Mouse (Mus musculus) hindbrain, embryonic 11.5 days (tissue): ENCODE measurements at regions not wholly inside any gene's neighbourhood (a gene's known extent, or its start where the extent isn't known, plus 50 kb on each side); places are given as distances from the start of the nearest gene placed in this dataset.
"Not testable (repeated sequence)": the region's sequence is repeated elsewhere in the genome, so short reads cannot be mapped to it uniquely, and the experiment has no call there.

Experiments
- ATAC-seq: fragments of 200-750 bp; cut with Nextera tagmentation; 2 replicates; pipeline ENCODE4 v1.8.0; 2017; ENCODE audit warnings: mild to moderate bottlenecking, moderate TSS enrichment, moderate library complexity; ENCODE audit not compliant: low FRiP score
- DNase-seq: peaks from one replicate; pipeline ENCODE4 v3.0.0-alpha.2; 2015; ENCODE audit warnings: low spot score
- H3K27ac ChIP-seq: fragments of 300-500 bp; sonication (generic); 2 replicates; pipeline ENCODE4 v1.5.1; 2014; ENCODE audit warnings: mild to moderate bottlenecking, low read depth, low read length
- H3K27me3 ChIP-seq: fragments of 300-500 bp; sonication (generic); 2 replicates; pipeline ENCODE4 v1.6.1; 2014; ENCODE audit warnings: mild to moderate bottlenecking, low read length, moderate library complexity, mixed read lengths; ENCODE audit not compliant: control insufficient read depth, insufficient read depth
- H3K36me3 ChIP-seq: fragments of 300-500 bp; sonication (generic); 2 replicates; pipeline ENCODE4 v1.6.1; 2014; ENCODE audit warnings: mild to moderate bottlenecking, low read length, moderate library complexity, mixed read lengths; ENCODE audit not compliant: control insufficient read depth, insufficient read depth
- H3K4me1 ChIP-seq: fragments of 300-500 bp; sonication (generic); replicated peaks from 2 replicates; pipeline ENCODE4 v1.6.1; 2014; ENCODE audit warnings: low read length, mixed read lengths; ENCODE audit not compliant: control insufficient read depth, insufficient read depth
- H3K4me2 ChIP-seq: fragments of 300-500 bp; sonication (generic); replicated peaks from 2 replicates; pipeline ENCODE4 v1.6.1; 2014; ENCODE audit warnings: mild to moderate bottlenecking, low read depth, low read length
- H3K4me3 ChIP-seq: fragments of 300-500 bp; sonication (generic); 2 replicates; pipeline ENCODE4 v1.5.1; 2014; ENCODE audit warnings: low read depth, low read length
- H3K9ac ChIP-seq: fragments of 300-500 bp; sonication (generic); 2 replicates; pipeline ENCODE4 v1.6.1; 2014; ENCODE audit warnings: low read depth, low read length
- H3K9me3 ChIP-seq: fragments of 300-500 bp; sonication (generic); 2 replicates; pipeline ENCODE4 v1.6.1; 2016; ENCODE audit warnings: low read length; ENCODE audit not compliant: control insufficient read depth
- WGBS: fragments of 180-500 bp; shearing (Covaris S2); extraction: QIAGEN DNeasy Blood & Tissue Kit; methylation state at CpG from one replicate; pipeline ENCODE4 v1.1.7; 2014; 5-methylcytosine and 5-hydroxymethylcytosine counted together

DNA sequence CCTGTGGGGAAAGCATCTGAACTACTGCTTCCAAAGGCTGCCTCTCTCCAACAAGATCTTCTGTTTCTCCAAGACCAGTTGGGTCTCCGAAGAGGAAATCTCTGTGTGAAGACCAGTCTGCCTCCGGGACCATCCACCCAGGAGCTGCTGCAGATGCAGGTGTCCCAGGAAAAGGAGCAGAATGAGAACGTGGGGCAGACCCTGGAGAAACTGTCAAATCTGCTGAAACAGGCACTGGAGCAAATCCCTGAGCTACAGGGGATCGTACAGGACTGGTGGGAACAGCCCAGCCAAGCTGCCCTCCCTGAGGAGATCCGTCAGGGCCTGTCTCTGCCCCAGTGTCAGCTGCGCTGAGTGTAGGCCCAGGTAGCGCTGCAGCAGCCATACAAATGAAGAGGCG lies 68.9 kb upstream of the Cnih3 start:
- H3K4me1 ChIP-seq, H3K27ac ChIP-seq, ATAC-seq, H3K4me2 ChIP-seq, H3K36me3 ChIP-seq, H3K9ac ChIP-seq, DNase-seq, H3K27me3 ChIP-seq, H3K4me3 ChIP-seq, H3K9me3 ChIP-seq: not testable (repeated sequence)
- 86% methylated on average over 8 of the region's 8 CpGs for WGBS

DNA sequence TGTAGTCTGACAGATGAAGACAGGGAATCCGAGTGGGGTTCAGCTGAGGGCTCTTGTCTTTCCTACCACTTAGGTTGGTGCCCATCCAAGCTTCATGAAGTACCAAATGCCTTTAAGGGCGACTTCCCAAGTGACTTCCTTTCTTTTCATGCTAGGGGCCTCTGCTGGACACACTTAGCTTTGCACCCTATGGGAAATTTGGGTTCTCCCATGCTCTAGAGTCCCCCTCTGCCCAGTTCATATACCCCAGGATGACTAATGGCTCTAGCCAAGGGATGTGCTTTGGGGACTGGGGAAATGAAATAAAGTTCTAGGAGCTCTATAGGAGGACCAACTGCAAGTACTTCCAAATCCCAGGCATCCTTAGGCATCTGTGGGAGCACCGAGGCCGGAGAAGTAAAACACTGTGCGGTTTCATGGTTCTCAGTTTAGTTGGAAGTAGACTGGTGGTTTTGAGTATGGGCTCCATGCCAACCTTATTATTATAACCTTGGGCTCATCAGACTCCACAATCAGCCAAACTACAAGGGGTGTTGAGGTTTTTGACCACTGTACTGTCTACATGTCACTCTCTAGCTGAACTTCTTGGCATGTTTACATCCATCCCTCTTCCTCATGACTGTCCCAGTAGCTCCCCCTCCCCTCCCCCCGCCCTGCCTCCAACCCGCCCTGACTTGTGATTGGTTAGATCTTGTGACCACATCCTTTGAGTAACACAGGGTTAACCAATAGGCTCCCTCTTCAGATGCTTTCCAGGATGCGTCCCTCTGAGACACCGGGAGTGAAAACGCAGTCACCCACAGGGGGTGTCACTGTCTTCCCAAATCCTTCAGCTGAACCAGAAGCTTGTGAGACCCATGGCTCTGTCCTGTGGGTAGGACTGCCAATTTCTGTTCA lies 67.9 kb upstream of the Cnih3 start:
- 73% methylated on average over 10 of the region's 10 CpGs for WGBS
- H3K4me3 ChIP-seq: no peak overlapping the region
- no peaks in the 10 kb centered on the region for H3K9me3 ChIP-seq
- H3K27me3 ChIP-seq: no peaks in the 10 kb centered on the region
- no peaks in the 10 kb centered on the region for H3K36me3 ChIP-seq
- no peak overlapping the region for H3K9ac ChIP-seq
- H3K4me1 ChIP-seq: no peaks in the 10 kb centered on the region
- H3K4me2 ChIP-seq: no peak overlapping the region
- H3K27ac ChIP-seq: no peak overlapping the region
- ATAC-seq: no peak
- DNase-seq: no peak

DNA sequence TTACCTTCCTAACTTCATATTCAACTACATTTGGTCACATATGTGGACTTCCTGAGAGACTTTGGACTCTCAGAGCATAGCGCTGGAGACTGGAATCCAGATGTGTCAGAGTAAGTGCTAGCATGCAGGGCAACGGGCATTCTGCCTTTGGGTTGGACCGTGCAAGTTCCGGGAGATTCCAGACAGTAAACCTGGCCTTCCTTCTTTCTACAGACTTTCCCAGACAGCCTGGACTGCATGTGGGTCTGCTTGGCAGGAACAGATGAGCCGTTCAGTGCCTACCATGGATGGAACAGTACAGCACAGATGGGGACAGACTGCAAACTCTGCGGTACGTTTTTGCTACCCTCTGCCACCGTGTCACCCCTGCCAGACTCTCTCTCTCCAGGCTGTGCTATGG lies 66.8 kb upstream of the Cnih3 start:
- ATAC-seq (no peak), DNase-seq (no peak)
- H3K27me3 ChIP-seq: no peaks in the 10 kb centered on the region
- no peaks in the 10 kb centered on the region for H3K36me3 ChIP-seq
- H3K4me1 ChIP-seq: no peaks in the 10 kb centered on the region
- no peaks in the 10 kb centered on the region for H3K9me3 ChIP-seq
- H3K4me3 ChIP-seq: no peak overlapping the region
- H3K9ac ChIP-seq: no peak overlapping the region
- 88% methylated on average over 8 of the region's 8 CpGs for WGBS
- H3K27ac ChIP-seq: no peak overlapping the region
- H3K4me2 ChIP-seq: no peak overlapping the region

DNA sequence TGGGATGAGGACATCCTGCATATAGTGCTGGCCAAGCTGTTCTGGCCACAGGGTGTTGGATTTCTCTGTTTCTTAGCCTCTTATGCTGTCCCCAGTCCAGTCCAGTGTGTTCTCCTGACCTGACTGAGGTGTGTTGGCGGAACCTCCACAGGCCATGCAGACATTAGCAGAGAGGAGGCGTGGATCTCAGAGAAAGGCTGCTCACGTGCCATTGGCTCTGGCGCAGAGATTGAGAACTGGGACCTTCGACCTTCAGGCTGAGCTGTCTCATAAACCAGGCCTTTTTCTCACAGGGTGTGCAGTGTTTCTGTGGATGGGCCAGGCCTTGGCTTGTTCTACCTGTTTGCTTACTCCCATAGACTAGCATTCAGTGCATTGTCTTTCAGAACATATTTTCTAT lies 66.3 kb upstream of the Cnih3 start:
- H3K36me3 ChIP-seq: no peaks in the 10 kb centered on the region
- H3K4me3 ChIP-seq: no peak overlapping the region
- H3K9ac ChIP-seq: no peak overlapping the region
- H3K27me3 ChIP-seq: no peaks in the 10 kb centered on the region
- no peak overlapping the region for H3K27ac ChIP-seq
- H3K4me1 ChIP-seq: no peaks in the 10 kb centered on the region
- no peak overlapping the region for H3K4me2 ChIP-seq
- no peak for ATAC-seq
- 83% methylated on average over 5 of the region's 5 CpGs for WGBS
- H3K9me3 ChIP-seq: no peaks in the 10 kb centered on the region
- no peak for DNase-seq

DNA sequence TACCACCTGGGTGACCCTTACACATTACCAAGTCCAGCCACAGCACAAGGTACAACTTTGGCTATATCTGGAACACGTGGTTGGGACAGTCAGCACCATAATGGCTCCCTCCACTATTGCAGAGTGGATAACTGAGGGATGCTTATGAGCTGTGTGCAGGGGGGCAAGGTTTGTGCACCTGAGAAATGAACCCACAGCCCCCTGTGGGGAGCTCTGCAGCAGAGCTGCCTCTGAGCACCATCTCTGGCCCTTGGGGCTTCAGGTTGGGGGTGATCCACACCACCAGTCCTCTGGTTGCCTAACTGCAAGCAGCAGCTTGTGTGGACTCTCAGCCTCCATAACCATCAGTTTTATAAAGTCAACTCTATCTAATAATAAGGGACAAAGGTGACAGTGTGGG lies 65.3 kb upstream of the Cnih3 start:
- H3K36me3 ChIP-seq: no peaks in the 10 kb centered on the region
- WGBS: 82% methylated on average over 1 of the region's 1 CpGs
- H3K4me3 ChIP-seq: no peak overlapping the region
- no peak overlapping the region for H3K27ac ChIP-seq
- ATAC-seq (no peak), DNase-seq (no peak)
- no peaks in the 10 kb centered on the region for H3K27me3 ChIP-seq
- H3K4me2 ChIP-seq: no peak overlapping the region
- H3K4me1 ChIP-seq: no peaks in the 10 kb centered on the region
- no peak overlapping the region for H3K9ac ChIP-seq
- H3K9me3 ChIP-seq: no peaks in the 10 kb centered on the region

DNA sequence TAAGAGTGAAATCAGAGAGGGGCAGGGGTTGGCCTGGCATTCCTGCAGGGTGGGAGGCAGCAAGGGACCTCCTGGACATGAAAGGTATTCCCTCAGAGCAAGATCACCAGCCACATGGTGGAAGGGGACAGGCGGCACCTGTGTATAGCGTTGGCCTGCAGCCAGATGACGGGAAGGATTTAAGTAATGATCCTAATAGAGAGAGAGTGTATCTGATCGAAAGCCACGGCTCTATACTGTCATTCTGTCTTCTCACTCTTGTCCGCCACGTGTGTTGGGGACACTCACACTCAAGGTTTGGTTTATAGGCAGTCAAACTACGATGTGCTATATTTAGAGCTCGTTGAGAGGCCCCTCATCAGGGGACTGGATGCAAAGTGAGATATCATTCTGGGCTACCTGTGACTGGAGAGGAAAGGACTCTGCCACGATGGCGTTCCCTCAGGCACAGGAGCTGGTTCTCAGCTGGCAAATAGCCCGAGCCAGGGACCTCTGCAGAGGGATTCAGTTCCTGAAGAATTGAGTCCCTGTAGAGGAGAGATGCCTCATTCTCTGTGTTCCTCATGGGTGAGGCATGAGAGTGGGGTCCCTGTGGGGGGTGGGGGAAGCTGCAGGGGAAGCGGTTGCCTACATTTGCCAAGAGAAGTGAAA lies 62.9 kb upstream of the Cnih3 start:
- no peaks in the 10 kb centered on the region for H3K9me3 ChIP-seq
- no peaks in the 10 kb centered on the region for H3K36me3 ChIP-seq
- H3K27ac ChIP-seq: no peak overlapping the region
- ATAC-seq: no peak
- H3K4me3 ChIP-seq: no peak overlapping the region
- 82% methylated on average over 13 of the region's 13 CpGs for WGBS
- H3K27me3 ChIP-seq: no peaks in the 10 kb centered on the region
- no peaks in the 10 kb centered on the region for H3K4me1 ChIP-seq
- no peak overlapping the region for H3K9ac ChIP-seq
- DNase-seq: no peak
- H3K4me2 ChIP-seq: no peak overlapping the region

DNA sequence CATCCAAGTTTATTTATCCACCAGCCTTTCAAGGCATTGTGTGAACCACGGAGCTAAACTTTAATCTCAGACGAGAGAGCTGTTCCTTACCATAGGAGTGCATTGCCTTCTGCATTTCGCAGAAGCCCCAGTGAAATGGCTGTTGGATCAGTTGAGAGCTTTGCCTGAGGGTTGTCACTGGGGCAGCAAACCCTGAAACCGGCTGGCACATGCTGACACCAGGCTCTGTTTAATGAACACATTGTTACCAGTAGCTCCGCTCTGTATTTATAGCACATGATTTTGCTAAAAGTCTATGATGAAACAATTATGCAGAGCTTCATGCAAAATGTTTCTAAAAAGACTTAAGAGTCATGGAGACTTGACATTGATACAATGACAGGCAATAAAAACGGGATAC lies 61.2 kb upstream of the Cnih3 start:
- ATAC-seq: no peak
- no peak overlapping the region for H3K9ac ChIP-seq
- H3K27ac ChIP-seq: no peak overlapping the region
- H3K4me2 ChIP-seq: no peak overlapping the region
- 66% methylated on average over 6 of the region's 6 CpGs for WGBS
- no peak for DNase-seq
- no peaks in the 10 kb centered on the region for H3K36me3 ChIP-seq
- no peaks in the 10 kb centered on the region for H3K27me3 ChIP-seq
- no peaks in the 10 kb centered on the region for H3K4me1 ChIP-seq
- no peak overlapping the region for H3K4me3 ChIP-seq
- H3K9me3 ChIP-seq: no peaks in the 10 kb centered on the region

DNA sequence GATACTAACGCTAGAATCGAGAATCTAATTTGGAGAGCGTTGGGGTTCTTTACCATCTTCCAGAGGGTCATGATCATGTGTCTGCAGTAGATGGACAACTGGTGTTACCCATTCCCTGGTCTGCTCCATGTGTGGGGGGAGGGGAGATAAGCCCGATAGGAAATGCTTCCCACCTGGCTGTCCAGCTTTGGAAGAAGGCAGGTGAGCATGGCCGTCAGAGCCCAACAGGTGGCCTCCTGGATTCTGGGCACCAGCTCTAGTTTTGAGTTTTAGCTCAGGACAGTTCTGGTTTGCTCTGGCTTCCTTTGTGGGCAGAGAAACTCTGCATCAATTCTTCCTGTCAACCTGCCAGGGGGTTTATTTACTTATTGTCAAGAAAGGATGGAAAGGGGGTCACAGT lies 60.5 kb upstream of the Cnih3 start:
- DNase-seq (no peak), ATAC-seq (no peak)
- H3K4me3 ChIP-seq: no peak overlapping the region
- no peaks in the 10 kb centered on the region for H3K4me1 ChIP-seq
- H3K27ac ChIP-seq: no peak overlapping the region
- WGBS: 89% methylated on average over 5 of the region's 5 CpGs
- no peak overlapping the region for H3K4me2 ChIP-seq
- no peak overlapping the region for H3K9ac ChIP-seq
- H3K36me3 ChIP-seq: no peaks in the 10 kb centered on the region
- H3K27me3 ChIP-seq: no peaks in the 10 kb centered on the region
- H3K9me3 ChIP-seq: no peaks in the 10 kb centered on the region
